Mouse (Mus musculus) forebrain, embryonic 10.5 days (tissue): ENCODE measurements around the gene Fam167b. TPM values are rescaled to one million over a fixed set of nuclear protein-coding genes. Genes with fewer than 3 reads are reported as not detected.
"Not testable (repeated sequence)": the region's sequence is repeated elsewhere in the genome, so short reads cannot be mapped to it uniquely, and the experiment has no call there.

ENCODE experiments used
- DNase-seq: peaks from one replicate; pipeline ENCODE4 v3.0.0-alpha.2; 2017; ENCODE audit warnings: low spot score; ENCODE audit errors: extremely low spot score
- H3K27ac ChIP-seq: fragments of 300-500 bp; sonication (generic); 2 replicates; pipeline ENCODE4 v1.5.1; 2016; ENCODE audit warnings: mild to moderate bottlenecking
- H3K27me3 ChIP-seq: fragments of 300-500 bp; sonication (generic); 2 replicates; pipeline ENCODE4 v1.6.1; 2016; ENCODE audit warnings: mild to moderate bottlenecking; ENCODE audit not compliant: poor library complexity, severe bottlenecking
- H3K36me3 ChIP-seq: fragments of 300-500 bp; sonication (generic); replicated peaks from 2 replicates; pipeline ENCODE4 v1.6.1; 2016; ENCODE audit warnings: mild to moderate bottlenecking, moderate library complexity
- H3K4me1 ChIP-seq: fragments of 300-500 bp; sonication (generic); 2 replicates; pipeline ENCODE4 v1.6.1; 2016
- H3K4me3 ChIP-seq: fragments of 300-500 bp; sonication (generic); 2 replicates; pipeline ENCODE4 v1.5.1; 2016; ENCODE audit warnings: mild to moderate bottlenecking, moderate library complexity
- H3K9me3 ChIP-seq: fragments of 300-500 bp; sonication (generic); 2 replicates; pipeline ENCODE4 v1.6.1; 2016; ENCODE audit warnings: mild to moderate bottlenecking, moderate library complexity
- WGBS: fragments of 180-500 bp; shearing (Covaris S2); methylation state at CpG from one replicate; pipeline ENCODE4 v1.1.7; 2016; 5-methylcytosine and 5-hydroxymethylcytosine counted together
- polyA plus RNA-seq: library from polyadenylated mRNA; unstranded; fragments of >200 nt; fragmentation: Nextera tagmentation; extraction: Ambion mirVana; gene quantifications from 2 replicates; pipeline ENCODE4 v1.2.1, GENCODE M21; 2016

Gene Fam167b
- polyA plus RNA-seq, 1 experiment from 2014 or later = 1.2 TPM

DNA sequence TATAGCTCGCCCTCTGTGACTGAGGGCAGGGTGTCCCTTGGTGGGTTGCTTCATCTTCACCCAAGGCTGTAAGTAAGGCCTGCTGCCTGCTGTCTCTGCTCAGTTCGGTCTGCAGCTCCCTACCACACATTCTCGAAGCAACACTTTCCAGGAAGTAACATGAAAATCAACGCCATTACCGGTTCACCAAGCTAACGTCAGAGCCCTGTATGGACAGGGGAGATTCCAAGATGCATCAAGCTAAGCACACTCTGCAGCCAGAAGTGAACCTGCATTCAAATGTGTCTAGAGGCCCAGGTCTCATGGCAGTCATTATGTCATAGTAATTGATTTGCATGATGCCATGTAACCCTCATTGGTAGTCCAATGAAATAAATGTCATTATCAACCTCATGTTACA, 8.3 kb downstream of the Fam167b start:
- Histone ChIP-seq H3K9me3 (no peaks in the 10 kb centered on the region), H3K27me3 (no peaks in the 10 kb centered on the region), H3K36me3 (no peaks in the 10 kb centered on the region), H3K4me3 (no peak overlapping the region), H3K4me1 (peaks cover under 1% of the 10 kb centered on the region; the same call in 1 of the 2 replicates), H3K27ac (no peak overlapping the region)
- no peak for DNase-seq
- 93% methylated on average over 6 of the region's 6 CpGs for WGBS

DNA sequence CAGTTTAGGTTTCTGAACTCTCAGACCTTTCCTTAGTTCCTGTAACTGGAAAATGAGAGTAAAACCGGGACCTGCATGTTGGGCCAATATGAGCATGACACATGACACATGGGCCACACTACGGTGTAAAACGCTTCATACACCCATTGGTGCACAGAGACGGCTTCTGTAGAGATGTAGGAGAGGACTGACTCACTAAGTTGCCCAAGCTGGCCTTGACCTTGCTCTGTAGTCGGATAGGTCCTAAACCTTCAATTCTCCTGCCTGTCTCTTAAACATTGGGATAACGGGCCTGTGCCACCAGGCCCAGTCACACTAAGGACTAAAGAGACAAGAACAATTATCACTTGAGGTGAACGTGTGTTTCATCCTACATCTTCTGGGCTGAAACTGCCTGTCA, 10.0 kb downstream of the Fam167b start:
- Histone ChIP-seq H3K4me3 (no peak overlapping the region), H3K36me3 (no peaks in the 10 kb centered on the region), H3K27me3 (no peaks in the 10 kb centered on the region), H3K9me3 (no peaks in the 10 kb centered on the region), H3K4me1 (peaks cover 5% of the 10 kb centered on the region; the same call in 1 of the 2 replicates), H3K27ac (no peak overlapping the region)
- WGBS = 91% methylated on average over 7 of the region's 7 CpGs
- no peak for DNase-seq

GRCm38 (mm10) chr4:129565139-129565538, 13.2 kb downstream of the Fam167b start:
- DNase-seq = no peak
- 85% methylated on average over 6 of the region's 6 CpGs for WGBS
- no peaks in the 10 kb centered on the region for H3K27me3 ChIP-seq
- H3K4me3 ChIP-seq = no peak overlapping the region
- H3K27ac ChIP-seq = no peak overlapping the region
- peaks cover 7% of the 10 kb centered on the region; the same call in 1 of the 2 replicates for H3K4me1 ChIP-seq
- H3K9me3 ChIP-seq = no peaks in the 10 kb centered on the region
- no peaks in the 10 kb centered on the region for H3K36me3 ChIP-seq

- no peaks in the 10 kb centered on the region for H3K36me3 ChIP-seq
- no peaks in the 10 kb centered on the region for H3K27me3 ChIP-seq
- no peaks in the 10 kb centered on the region for H3K9me3 ChIP-seq
- peaks cover 7% of the 10 kb centered on the region; the same call in 1 of the 2 replicates for H3K4me1 ChIP-seq
- H3K27ac ChIP-seq = no peak overlapping the region
- 72% methylated on average over 8 of the region's 8 CpGs for WGBS
- DNase-seq = no peak
- H3K4me3 ChIP-seq = no peak overlapping the region
Observed at GRCm38 (mm10) chr4:129563718-129564117, 14.6 kb downstream of the Fam167b start.

- H3K4me1 ChIP-seq = peaks cover 23% of the 10 kb centered on the region
- H3K36me3 ChIP-seq = no peaks in the 10 kb centered on the region
- no peak overlapping the region for H3K27ac ChIP-seq
- H3K27me3 ChIP-seq = peaks cover 8% of the 10 kb centered on the region; the same call in 1 of the 2 replicates
- no peak overlapping the region for H3K4me3 ChIP-seq
- H3K9me3 ChIP-seq = no peaks in the 10 kb centered on the region
- 93% methylated on average over 5 of the region's 5 CpGs for WGBS
- DNase-seq = no peak
Observed at GRCm38 (mm10) chr4:129561184-129561583, 17.2 kb downstream of the Fam167b start.

- H3K27me3 ChIP-seq = peaks cover 18% of the 10 kb centered on the region
- no peaks in the 10 kb centered on the region for H3K36me3 ChIP-seq
- 89% methylated on average over 12 of the region's 12 CpGs for WGBS
- H3K9me3 ChIP-seq = no peaks in the 10 kb centered on the region
- no peak overlapping the region for H3K27ac ChIP-seq
- no peak overlapping the region for H3K4me3 ChIP-seq
- DNase-seq = no peak
- H3K4me1 ChIP-seq = peaks cover 34% of the 10 kb centered on the region
Observed at GRCm38 (mm10) chr4:129558321-129558955, 19.9 kb downstream of the Fam167b start.

DNA sequence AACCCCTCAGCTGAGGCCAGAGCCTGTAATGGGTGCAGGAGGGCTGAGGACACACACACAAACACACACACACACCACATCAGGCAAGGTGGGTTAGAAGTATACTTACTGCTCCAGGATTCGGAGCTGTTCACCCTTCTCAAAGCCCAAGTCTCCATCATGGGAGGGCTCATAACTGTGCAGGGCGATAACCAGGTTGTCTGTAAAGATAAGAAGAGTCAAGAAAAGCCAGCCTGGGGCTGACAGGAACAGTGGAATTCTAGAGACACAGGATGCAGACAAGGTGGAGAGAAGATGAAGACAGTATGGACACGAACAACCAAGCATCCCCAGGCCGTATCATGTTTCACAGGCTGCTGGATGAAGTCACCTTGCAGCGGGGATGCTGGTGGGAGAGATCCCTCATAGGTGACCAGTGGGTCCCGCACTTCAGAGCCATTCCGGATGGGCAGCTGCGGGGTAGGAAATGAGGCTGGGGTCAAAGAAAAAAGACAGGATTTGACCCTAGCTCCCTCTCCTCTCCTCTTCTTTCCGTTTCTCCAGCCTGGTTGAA, 21.0 kb downstream of the Fam167b start:
- H3K4me3 ChIP-seq = peak overlapping the region; percentile 62
- H3K27me3 ChIP-seq = peaks cover 18% of the 10 kb centered on the region
- DNase-seq = no peak
- peaks cover 32% of the 10 kb centered on the region for H3K4me1 ChIP-seq
- H3K36me3 ChIP-seq = no peaks in the 10 kb centered on the region
- 76% methylated on average over 9 of the region's 9 CpGs for WGBS
- H3K27ac ChIP-seq = peak overlapping the region; percentile 86
- no peaks in the 10 kb centered on the region for H3K9me3 ChIP-seq

- peak overlapping the region; percentile 86 for H3K27ac ChIP-seq
- peaks cover 18% of the 10 kb centered on the region for H3K27me3 ChIP-seq
- peak; percentile 92 for DNase-seq
- no peaks in the 10 kb centered on the region for H3K36me3 ChIP-seq
- WGBS = 9% methylated on average over 33 of the region's 33 CpGs
- peak overlapping the region; percentile 62 for H3K4me3 ChIP-seq
- peaks cover 32% of the 10 kb centered on the region for H3K4me1 ChIP-seq
- no peaks in the 10 kb centered on the region for H3K9me3 ChIP-seq
Observed at GRCm38 (mm10) chr4:129556532-129557223, 21.7 kb downstream of the Fam167b start.

GRCm38 (mm10) chr4:129555862-129556531, 22.4 kb downstream of the Fam167b start:
- under 1% methylated on average over 24 of the region's 24 CpGs for WGBS
- peak overlapping the region; percentile 62 for H3K4me3 ChIP-seq
- no peaks in the 10 kb centered on the region for H3K36me3 ChIP-seq
- H3K4me1 ChIP-seq = peaks cover 32% of the 10 kb centered on the region
- H3K27ac ChIP-seq = peak overlapping the region; percentile 86
- peak; percentile 30 for DNase-seq
- no peaks in the 10 kb centered on the region for H3K9me3 ChIP-seq
- peaks cover 18% of the 10 kb centered on the region for H3K27me3 ChIP-seq

DNA sequence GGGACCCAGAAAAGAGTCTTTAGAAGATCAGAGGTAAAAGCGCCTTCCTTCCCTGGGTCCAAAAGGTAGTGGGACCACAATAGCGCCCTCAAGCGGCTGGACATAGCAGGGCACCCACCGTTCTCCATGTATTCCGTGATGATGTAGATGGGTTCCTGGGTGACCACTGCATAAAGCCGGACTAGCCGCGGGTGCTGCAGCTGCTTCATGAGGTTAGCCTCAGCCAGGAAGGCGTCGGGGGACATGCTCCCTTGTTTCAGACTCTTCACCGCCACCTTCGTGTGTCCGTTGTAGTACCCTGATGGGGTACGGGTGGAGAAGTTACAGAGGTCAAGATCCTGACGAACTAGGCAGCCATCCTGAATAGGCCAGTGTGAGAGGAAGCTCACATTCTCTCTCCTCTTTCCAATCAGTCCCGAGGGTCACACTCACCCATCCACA, 22.9 kb downstream of the Fam167b start:
- DNase-seq = peak; percentile 68
- 4% methylated on average over 16 of the region's 16 CpGs for WGBS
- peaks cover 35% of the 10 kb centered on the region for H3K4me1 ChIP-seq
- H3K27ac ChIP-seq = peak overlapping the region; percentile 86
- H3K27me3 ChIP-seq = peaks cover 18% of the 10 kb centered on the region
- H3K9me3 ChIP-seq = no peaks in the 10 kb centered on the region
- H3K4me3 ChIP-seq = peak overlapping the region; percentile 62
- no peaks in the 10 kb centered on the region for H3K36me3 ChIP-seq

GRCm38 (mm10) chr4:129554512-129554911, 23.8 kb downstream of the Fam167b start:
- H3K36me3 ChIP-seq, DNase-seq, H3K9me3 ChIP-seq, H3K4me3 ChIP-seq, H3K27ac ChIP-seq: not testable (repeated sequence)
- Histone ChIP-seq H3K27me3 (peaks cover 18% of the 10 kb centered on the region), H3K4me1 (peaks cover 42% of the 10 kb centered on the region)
- WGBS = 84% methylated on average over 6 of the region's 6 CpGs

DNA sequence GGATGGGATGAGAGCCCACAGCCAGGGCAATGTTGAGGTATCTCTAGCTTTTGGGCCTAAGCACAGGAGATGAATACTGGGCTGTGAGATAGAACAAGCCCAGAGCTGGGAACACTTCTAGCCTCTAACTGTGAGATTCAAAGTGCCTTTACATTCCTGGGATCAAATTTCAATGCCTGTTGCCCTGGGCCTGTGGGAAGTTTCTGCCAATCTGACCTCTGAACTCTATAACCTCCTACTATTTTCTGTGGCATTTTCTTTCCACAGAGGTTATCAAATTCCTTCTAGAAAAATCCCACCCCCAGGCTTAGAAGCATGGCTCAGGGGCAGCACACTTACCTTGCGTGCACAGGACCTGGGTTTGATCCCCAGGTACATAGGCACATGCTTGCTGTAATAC, 28.1 kb downstream of the Fam167b start:
- H3K27ac ChIP-seq = no peak overlapping the region
- 54% methylated on average over 1 of the region's 1 CpGs for WGBS
- H3K36me3 ChIP-seq = peaks cover 8% of the 10 kb centered on the region
- peaks cover 17% of the 10 kb centered on the region for H3K4me1 ChIP-seq
- no peak overlapping the region for H3K4me3 ChIP-seq
- H3K9me3 ChIP-seq = no peaks in the 10 kb centered on the region
- peaks cover 7% of the 10 kb centered on the region for H3K27me3 ChIP-seq
- no peak for DNase-seq
